Mouse (Mus musculus) layer of hippocampus, adult 9-10 months (tissue): Measurements from ENCODE around the gene Mbnl2.

Experiments
- DNase-seq: peaks from one replicate; pipeline ENCODE4 v3.0.0; 2022; ENCODE audit warnings: low spot score

Mbnl2 gene

GRCm38 (mm10) chr14:120274746-120275145 lies 723 bp upstream of the Mbnl2 start:
- DNase-seq = no peak

GRCm38 (mm10) chr14:120276343-120277080 lies 1.0 kb downstream of the Mbnl2 start:
- no peak for DNase-seq

- DNase-seq = no peak
Measured at GRCm38 (mm10) chr14:120277081-120277656, 1.7 kb downstream of the Mbnl2 start.

GRCm38 (mm10) chr14:120278290-120279244 lies 3.1 kb downstream of the Mbnl2 start:
- no peak for DNase-seq

GRCm38 (mm10) chr14:120280136-120280535 lies 4.7 kb downstream of the Mbnl2 start:
- DNase-seq = no peak

GRCm38 (mm10) chr14:120283787-120284186 lies 8.3 kb downstream of the Mbnl2 start:
- DNase-seq = no peak

GRCm38 (mm10) chr14:120284504-120284903 lies 9.0 kb downstream of the Mbnl2 start:
- DNase-seq = no peak

- DNase-seq = no peak
Measured at GRCm38 (mm10) chr14:120287121-120287986, 11.9 kb downstream of the Mbnl2 start.

GRCm38 (mm10) chr14:120287987-120288275 lies 12.5 kb downstream of the Mbnl2 start:
- no peak for DNase-seq

- DNase-seq = no peak
Measured at GRCm38 (mm10) chr14:120288378-120289002, 13.0 kb downstream of the Mbnl2 start.

GRCm38 (mm10) chr14:120289065-120289464 lies 13.6 kb downstream of the Mbnl2 start:
- no peak for DNase-seq

GRCm38 (mm10) chr14:120289528-120289927 lies 14.1 kb downstream of the Mbnl2 start:
- no peak for DNase-seq

- no peak for DNase-seq
Measured at GRCm38 (mm10) chr14:120291226-120291757, 15.8 kb downstream of the Mbnl2 start.

GRCm38 (mm10) chr14:120292133-120292532 lies 16.7 kb downstream of the Mbnl2 start:
- no peak for DNase-seq

GRCm38 (mm10) chr14:120292617-120293195 lies 17.2 kb downstream of the Mbnl2 start:
- no peak for DNase-seq

GRCm38 (mm10) chr14:120294480-120294879 lies 19.0 kb downstream of the Mbnl2 start:
- DNase-seq = no peak

GRCm38 (mm10) chr14:120295355-120296220 lies 20.1 kb downstream of the Mbnl2 start:
- no peak for DNase-seq

GRCm38 (mm10) chr14:120296231-120297006 lies 20.9 kb downstream of the Mbnl2 start:
- no peak for DNase-seq
